Comparison of ENCODE assay signal across 10 mouse cellular contexts in the genomic region with DNA sequence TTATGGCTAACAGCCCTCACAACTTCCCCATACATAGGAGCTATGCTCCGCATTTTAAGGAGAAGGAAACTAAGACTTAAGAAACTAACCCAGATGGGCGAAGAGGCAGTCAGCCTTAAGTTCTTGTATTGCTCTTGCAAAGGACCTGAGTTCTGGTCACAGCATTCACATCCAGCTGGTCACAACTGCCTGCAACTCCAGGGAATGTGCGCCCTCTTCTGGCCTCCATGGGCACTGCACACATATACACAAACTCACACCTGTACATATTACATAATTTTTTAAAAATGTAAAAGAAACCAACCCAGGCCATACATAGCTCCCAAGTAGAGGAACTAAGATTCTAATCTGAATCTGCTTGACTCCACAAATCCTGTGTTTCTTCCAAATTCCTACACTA. TPM values are rescaled to one million over a fixed set of nuclear protein-coding genes. Genes with fewer than 3 reads are reported as not detected.
DNase-seq lines count a peak whose midpoint lies in the region; ATAC-seq lines count a peak whose summit lies in the region.
"Had no signal": no experiment of that assay in that cellular context is flagged by ENCODE, and none has a peak within 500 bp of the region (broad histone marks: within the 10 kb centered on the region; RNA-seq: fewer than 3 reads in every experiment).

No protein-coding gene starts in this region.

- no peaks in the 10 kb centered on the region for H3K9me3 ChIP-seq in liver, embryonic 11.5 days (ENCODE audit: control insufficient read depth, low read length)
- H3K9me3 ChIP-seq: limb, embryonic 15.5 days had no signal

- no peaks in the 10 kb centered on the region for H3K4me1 ChIP-seq in liver, embryonic 11.5 days (replicated peaks; ENCODE audit: control insufficient read depth, insufficient read depth, low read length)
- H3K4me1 ChIP-seq: limb, embryonic 15.5 days had no signal

- H3K4me3 ChIP-seq in liver, embryonic 11.5 days (ENCODE audit: low read depth, low read length): no peak overlapping the region
- H3K4me3 ChIP-seq: limb, embryonic 15.5 days had no signal

- no peaks in the 10 kb centered on the region for H3K27me3 ChIP-seq in liver, embryonic 11.5 days (replicated peaks; ENCODE audit: control insufficient read depth, insufficient read depth, low read length)

- DNase-seq in CD4-positive, CD25-positive, alpha-beta regulatory T cell, adult 2 months (ENCODE audit: low read depth, low spot score): peak; percentile 50
- peak; percentile 45 for DNase-seq in liver
- no peak for DNase-seq in liver, embryonic 11.5 days (ENCODE audit: low spot score)
- peak; percentile 7 for DNase-seq in brain, adult 2 months (ENCODE audit: low read depth, low spot score)
- DNase-seq in right cerebral cortex, postnatal 25 days: no peak
- DNase-seq in urinary bladder, postnatal 36 days (ENCODE audit: low spot score in 2 of 2): no peak
- DNase-seq: gastrocnemius, postnatal 25 days had no signal

- WGBS in liver, embryonic 11.5 days: 51% methylated on average over 3 of the region's 3 CpGs

- H3K4me2 ChIP-seq in liver, embryonic 11.5 days: no peak overlapping the region
- H3K4me2 ChIP-seq: limb, embryonic 15.5 days had no signal

- no peaks in the 10 kb centered on the region for H3K36me3 ChIP-seq in liver, embryonic 11.5 days (ENCODE audit: control insufficient read depth, insufficient read depth, low read length)
- H3K36me3 ChIP-seq: limb, embryonic 15.5 days had no signal

- ATAC-seq in CD4-positive, CD25-positive, alpha-beta regulatory T cell, adult 4 months: no peak
- no peak for ATAC-seq in liver, embryonic 11.5 days (replicated peaks; ENCODE audit: low FRiP score)
- 0 out of 2 replicates have a peak, but pooled peaks have one; percentile 61 for ATAC-seq in megakaryocyte-erythroid progenitor cell, adult 5-6 weeks (replicated peaks; ENCODE audit: low FRiP score, low TSS enrichment, poor library complexity, severe bottlenecking)

- no peak overlapping the region for H3K27ac ChIP-seq in liver, embryonic 11.5 days (ENCODE audit: low read depth, low read length)
- H3K27ac ChIP-seq: limb, embryonic 15.5 days had no signal

- H3K9ac ChIP-seq in liver, embryonic 11.5 days (ENCODE audit: low read depth, low read length): no peak overlapping the region
- H3K9ac ChIP-seq: limb, embryonic 15.5 days had no signal

RNA-seq across cellular contexts. Expression of a gene that starts 14.8 kb away (rescaled TPM):
- polyA plus RNA-seq in CD4-positive, CD25-positive, alpha-beta regulatory T cell, adult 4 months (2017; shearing (Covaris generic)): 10 to 100 TPM; 88.7 to 90.2 TPM
- 38.1 and 42.3 TPM in 2 replicates for polyA plus RNA-seq in liver, embryonic 11.5 days (2014; fragmentation: Nextera tagmentation; extraction: Ambion mirVana)
- total RNA-seq in megakaryocyte-erythroid progenitor cell, adult 5-6 weeks (2014; fragmentation: Nextera tagmentation): 29.1 and 31.5 TPM in 2 replicates
- total RNA-seq in megakaryocyte-erythroid progenitor cell, adult 5-6 weeks (2017): 58.8 and 95.1 TPM in 2 replicates

RNA-seq across cellular contexts. Expression of a gene that starts 37.1 kb away (rescaled TPM):
- polyA plus RNA-seq in CD4-positive, CD25-positive, alpha-beta regulatory T cell, adult 4 months (2017; shearing (Covaris generic)): 1 to 10 TPM; 9.4 to 9.7 TPM
- polyA plus RNA-seq in liver, embryonic 11.5 days (2014; fragmentation: Nextera tagmentation; extraction: Ambion mirVana): 9.0 and 11.5 TPM in 2 replicates
- 28.7 and 33.4 TPM in 2 replicates for total RNA-seq in megakaryocyte-erythroid progenitor cell, adult 5-6 weeks (2014; fragmentation: Nextera tagmentation)
- 14.7 and 21.0 TPM in 2 replicates for total RNA-seq in megakaryocyte-erythroid progenitor cell, adult 5-6 weeks (2017)

Comparison
In these comparisons a context has a peak if more than half of its experiments do, and no peak if none do; other contexts are left out.
1. DNase-seq: peak in CD4-positive, CD25-positive, alpha-beta regulatory T cell, adult 2 months (single experiment), liver (single experiment) and brain, adult 2 months (single experiment); none in liver, embryonic 11.5 days (single experiment), right cerebral cortex, postnatal 25 days (single experiment) and urinary bladder, postnatal 36 days (0 of 2).